Mouse (Mus musculus) limb, embryonic 15.5 days (tissue): ENCODE measurements around the gene Olfr520. TPM values are rescaled to one million over a fixed set of nuclear protein-coding genes. Genes with fewer than 3 reads are reported as not detected.
"Not testable (repeated sequence)": the region's sequence is repeated elsewhere in the genome, so short reads cannot be mapped to it uniquely, and the experiment has no call there.

Experiments used
- ATAC-seq: fragments of 200-750 bp; cut with Nextera tagmentation; 2 replicates; pipeline ENCODE4 v1.8.0; 2017; ENCODE audit warnings: low read depth, moderate TSS enrichment; ENCODE audit not compliant: insufficient number of reproducible peaks, low FRiP score, low TSS enrichment
- H3K27ac ChIP-seq: fragments of 300-500 bp; sonication (generic); 2 replicates; pipeline ENCODE4 v1.5.1; 2015; ENCODE audit warnings: moderate library complexity, mild to moderate bottlenecking, inconsistent platforms
- H3K27me3 ChIP-seq: fragments of 300-500 bp; sonication (generic); 2 replicates; pipeline ENCODE4 v1.6.1; 2015; ENCODE audit warnings: inconsistent platforms
- H3K36me3 ChIP-seq: fragments of 300-500 bp; sonication (generic); 2 replicates; pipeline ENCODE4 v1.6.1; 2015; ENCODE audit warnings: inconsistent platforms
- H3K4me1 ChIP-seq: fragments of 300-500 bp; sonication (generic); 2 replicates; pipeline ENCODE4 v1.6.1; 2015; ENCODE audit warnings: inconsistent platforms
- H3K4me2 ChIP-seq: fragments of 300-500 bp; sonication (generic); 2 replicates; pipeline ENCODE4 v1.6.1; 2015; ENCODE audit warnings: mild to moderate bottlenecking, inconsistent platforms
- H3K4me3 ChIP-seq: fragments of 300-500 bp; sonication (generic); 2 replicates; pipeline ENCODE4 v1.5.1; 2015; ENCODE audit warnings: mild to moderate bottlenecking, inconsistent platforms
- H3K9ac ChIP-seq: fragments of 300-500 bp; sonication (generic); 2 replicates; pipeline ENCODE4 v1.6.1; 2015; ENCODE audit warnings: inconsistent platforms
- H3K9me3 ChIP-seq: fragments of 300-500 bp; sonication (generic); 2 replicates; pipeline ENCODE4 v1.6.1; 2016; ENCODE audit warnings: inconsistent platforms
- WGBS: fragments of 180-500 bp; shearing (Covaris S2); methylation state at CpG from one replicate; pipeline ENCODE4 v1.1.7; 2015; 5-methylcytosine and 5-hydroxymethylcytosine counted together
- polyA plus RNA-seq: library from polyadenylated mRNA; unstranded; fragments of >200 nt; fragmentation: Nextera tagmentation; extraction: Ambion mirVana; gene quantifications from 2 replicates; pipeline ENCODE4 v1.2.1, GENCODE M21; 2015

Olfr520 gene
- polyA plus RNA-seq, 1 experiment from 2014 or later = not detected

DNA sequence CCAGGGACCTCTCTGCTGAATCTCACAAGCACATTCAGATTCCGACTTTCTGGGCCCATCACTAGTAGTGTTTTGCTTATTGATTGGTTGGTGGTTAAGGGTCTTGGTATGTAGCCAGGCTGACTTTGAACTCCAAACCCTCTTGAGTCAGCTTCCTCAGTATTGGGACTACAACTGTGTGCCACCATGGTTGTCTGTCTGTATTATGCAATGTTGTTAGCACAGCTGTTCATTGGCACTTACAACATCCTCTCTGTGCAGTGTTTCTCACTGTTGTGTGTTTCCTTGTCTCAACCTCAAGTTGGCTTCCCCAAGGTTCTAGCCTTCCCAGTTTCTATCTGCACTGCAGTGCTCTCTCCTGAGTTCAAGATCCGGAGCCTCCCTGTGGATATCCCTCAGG, 13.5 kb upstream of the Olfr520 start:
- Histone ChIP-seq H3K9me3 (no peaks in the 10 kb centered on the region), H3K4me2 (no peak overlapping the region), H3K27ac (no peak overlapping the region), H3K4me3 (no peak overlapping the region), H3K9ac (no peak overlapping the region), H3K36me3 (no peaks in the 10 kb centered on the region), H3K4me1 (no peaks in the 10 kb centered on the region), H3K27me3 (no peaks in the 10 kb centered on the region)
- no peak for ATAC-seq
- WGBS = 70% methylated on average over 2 of the region's 2 CpGs

DNA sequence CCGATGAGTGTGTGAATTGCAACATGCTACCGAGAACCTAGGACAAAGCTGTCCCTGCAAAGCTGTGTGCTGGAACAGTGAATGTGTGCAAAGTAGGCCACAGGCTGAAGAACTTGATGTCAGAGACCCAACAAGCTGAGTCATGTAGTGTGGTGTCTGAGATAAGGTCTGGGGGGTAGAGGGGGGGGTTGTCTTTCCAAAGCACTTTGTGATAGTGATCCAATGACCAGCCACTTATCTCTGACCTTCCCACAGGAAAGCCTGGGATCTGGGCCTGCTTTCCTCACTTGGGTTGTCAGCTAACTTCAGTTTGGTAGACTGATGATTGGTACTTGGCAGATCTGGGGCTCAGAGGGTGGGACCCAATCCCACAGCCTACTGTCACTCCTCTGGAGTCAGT, 4.5 kb downstream of the Olfr520 start:
- Histone ChIP-seq H3K9ac (no peak overlapping the region), H3K9me3 (no peaks in the 10 kb centered on the region), H3K27me3 (no peaks in the 10 kb centered on the region), H3K4me2 (no peak overlapping the region), H3K27ac (no peak overlapping the region), H3K4me1 (no peaks in the 10 kb centered on the region), H3K4me3 (no peak overlapping the region), H3K36me3 (no peaks in the 10 kb centered on the region)
- WGBS = 96% methylated on average over 2 of the region's 2 CpGs
- no peak for ATAC-seq

DNA sequence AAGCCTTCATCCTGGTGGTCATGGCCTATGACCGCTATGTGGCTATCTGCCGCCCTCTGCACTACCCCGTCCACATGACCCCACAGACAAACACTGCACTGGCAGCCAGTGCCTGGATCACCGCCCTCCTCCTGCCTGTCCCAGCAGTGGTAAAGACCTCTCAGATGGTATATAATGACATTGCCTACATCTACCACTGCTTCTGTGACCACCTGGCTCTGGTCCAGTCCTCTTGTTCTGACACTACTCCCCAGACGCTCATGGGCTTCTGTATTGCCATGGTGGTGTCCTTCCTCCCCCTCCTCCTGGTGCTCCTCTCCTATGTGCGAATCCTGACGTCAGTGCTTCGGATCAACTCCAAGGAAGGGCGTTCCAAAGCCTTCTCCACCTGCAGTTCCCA, 5.4 kb downstream of the Olfr520 start:
- not testable (repeated sequence) for H3K4me3 ChIP-seq, H3K9ac ChIP-seq, H3K9me3 ChIP-seq, H3K27ac ChIP-seq, H3K27me3 ChIP-seq, H3K36me3 ChIP-seq, H3K4me2 ChIP-seq, H3K4me1 ChIP-seq, ATAC-seq
- WGBS = 95% methylated on average over 9 of the region's 9 CpGs

- Histone ChIP-seq H3K4me3 (no peak overlapping the region), H3K9ac (no peak overlapping the region), H3K36me3 (no peaks in the 10 kb centered on the region), H3K4me2 (no peak overlapping the region), H3K9me3 (no peaks in the 10 kb centered on the region), H3K4me1 (no peaks in the 10 kb centered on the region), H3K27ac (no peak overlapping the region), H3K27me3 (no peaks in the 10 kb centered on the region)
- WGBS = 70% methylated on average over 9 of the region's 9 CpGs
- no peak for ATAC-seq
Measured at GRCm38 (mm10) chr7:99739276-99739675, 9.2 kb downstream of the Olfr520 start.

DNA sequence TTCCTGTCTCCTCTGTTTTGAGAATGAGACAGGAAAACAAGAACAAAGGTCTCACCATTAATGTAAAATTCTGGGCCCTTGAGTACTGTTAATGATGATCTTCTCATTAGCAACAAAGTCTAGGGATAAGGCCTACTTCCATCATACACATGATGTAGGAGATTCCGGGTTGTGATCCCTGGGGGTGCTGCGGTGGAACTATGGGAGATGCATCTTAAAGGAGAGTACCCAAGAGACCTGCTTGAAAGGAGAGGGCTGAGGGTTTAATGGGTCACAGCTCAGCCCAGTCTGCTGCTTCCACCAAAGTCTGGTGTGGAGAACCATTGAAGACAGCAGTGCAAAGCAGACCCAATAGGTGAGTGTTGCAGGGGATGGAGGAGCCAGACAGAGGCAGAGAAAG, 33.1 kb downstream of the Olfr520 start, which contains the start of gene Olfr521:
TSS of gene Olfr521 (plus strand) at position 301 of the 400 bp plus-strand sequence.
- H3K4me3 ChIP-seq = no peak within 1 kb of the TSS
- H3K9me3 ChIP-seq = peaks cover 5% of the 10 kb centered on the region
- H3K4me2 ChIP-seq = no peak within 1 kb of the TSS
- H3K4me1 ChIP-seq = no peaks in the 10 kb centered on the region
- no peaks in the 10 kb centered on the region for H3K36me3 ChIP-seq
- WGBS = 82% methylated on average over 2 of the region's 2 CpGs
- H3K9ac ChIP-seq = no peak within 1 kb of the TSS
- no peak within 1 kb of the TSS for H3K27ac ChIP-seq
- no peaks in the 10 kb centered on the region for H3K27me3 ChIP-seq
- ATAC-seq = no peak

DNA sequence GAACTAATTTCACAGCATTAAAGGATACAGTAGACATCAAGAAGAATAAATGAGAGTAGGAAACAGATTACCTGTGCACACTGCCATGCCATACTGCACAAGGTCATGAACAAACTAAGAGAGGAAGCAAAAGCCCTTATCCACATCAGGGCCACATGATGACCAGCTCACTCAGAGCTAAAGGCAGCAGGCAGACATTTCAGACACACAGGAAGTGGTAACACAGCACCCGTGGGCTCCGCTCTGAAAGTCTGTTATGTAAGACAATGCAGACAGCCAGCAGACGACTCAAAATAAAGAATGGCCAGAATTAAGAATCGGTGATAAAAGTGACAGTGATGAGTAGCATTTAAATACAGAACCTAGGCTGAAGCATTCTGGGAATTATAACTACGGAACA, 51.3 kb downstream of the Olfr520 start:
- H3K4me2 ChIP-seq = no peak overlapping the region
- no peaks in the 10 kb centered on the region for H3K9me3 ChIP-seq
- H3K4me1 ChIP-seq = no peaks in the 10 kb centered on the region
- H3K4me3 ChIP-seq = no peak overlapping the region
- 75% methylated on average over 5 of the region's 5 CpGs for WGBS
- H3K27me3 ChIP-seq = no peaks in the 10 kb centered on the region
- no peak overlapping the region for H3K9ac ChIP-seq
- no peak for ATAC-seq
- H3K36me3 ChIP-seq = no peaks in the 10 kb centered on the region
- no peak overlapping the region for H3K27ac ChIP-seq

- Histone ChIP-seq H3K9me3 (no peaks in the 10 kb centered on the region), H3K9ac (no peak overlapping the region), H3K4me2 (no peak overlapping the region), H3K27me3 (no peaks in the 10 kb centered on the region), H3K36me3 (no peaks in the 10 kb centered on the region), H3K27ac (no peak overlapping the region), H3K4me1 (no peaks in the 10 kb centered on the region), H3K4me3 (no peak overlapping the region)
- WGBS = 69% methylated on average over 2 of the region's 2 CpGs
- no peak for ATAC-seq
Measured at GRCm38 (mm10) chr7:99781916-99782315, 51.8 kb downstream of the Olfr520 start.

GRCm38 (mm10) chr7:99783421-99783820, 53.3 kb downstream of the Olfr520 start:
- no peaks in the 10 kb centered on the region for H3K9me3 ChIP-seq
- ATAC-seq = no peak
- no peaks in the 10 kb centered on the region for H3K36me3 ChIP-seq
- WGBS = 83% methylated on average over 7 of the region's 7 CpGs
- H3K27me3 ChIP-seq = no peaks in the 10 kb centered on the region
- H3K4me3 ChIP-seq = no peak overlapping the region
- H3K9ac ChIP-seq = no peak overlapping the region
- H3K4me2 ChIP-seq = no peak overlapping the region
- no peak overlapping the region for H3K27ac ChIP-seq
- H3K4me1 ChIP-seq = peaks cover 8% of the 10 kb centered on the region; the same call in 1 of the 2 replicates

DNA sequence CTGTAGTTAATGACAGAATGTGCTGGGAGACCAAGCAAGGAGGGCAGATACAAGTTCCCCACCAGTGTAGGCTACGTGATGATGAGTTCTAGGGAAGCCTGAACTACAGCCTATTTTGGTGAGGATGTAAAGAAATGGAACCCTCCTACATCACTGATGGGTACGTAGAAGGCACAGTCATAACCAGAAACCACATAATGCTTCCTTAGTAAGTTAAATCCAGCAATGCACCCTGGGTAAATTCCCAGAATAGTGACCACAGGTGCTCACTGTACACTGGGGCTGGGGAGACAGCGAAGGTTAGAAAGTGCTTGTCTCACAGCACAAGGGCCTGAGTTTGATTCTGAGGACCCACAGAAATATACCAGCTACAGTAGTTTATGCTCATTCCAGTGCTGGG, 55.5 kb downstream of the Olfr520 start:
- no peak overlapping the region for H3K27ac ChIP-seq
- no peak for ATAC-seq
- 84% methylated on average over 3 of the region's 3 CpGs for WGBS
- H3K27me3 ChIP-seq = no peaks in the 10 kb centered on the region
- no peak overlapping the region for H3K4me3 ChIP-seq
- no peak overlapping the region for H3K9ac ChIP-seq
- H3K9me3 ChIP-seq = no peaks in the 10 kb centered on the region
- no peak overlapping the region for H3K4me2 ChIP-seq
- no peaks in the 10 kb centered on the region for H3K36me3 ChIP-seq
- peaks cover 11% of the 10 kb centered on the region; the same call in 1 of the 2 replicates for H3K4me1 ChIP-seq

Other genes starting within 250 kb of the Olfr520 start
- 658 and 763 TPM in 2 replicates for gene Rps3, start 246.5 kb upstream of the Olfr520 start, polyA plus RNA-seq
- 5.8 and 7.4 TPM in 2 replicates for gene Arrb1, start 194.8 kb upstream of the Olfr520 start, polyA plus RNA-seq
- gene Tpbgl, start 103.2 kb upstream of the Olfr520 start, polyA plus RNA-seq = 1.0 and 1.1 TPM in 2 replicates
- gene Slco2b1, start 18.9 kb upstream of the Olfr520 start, polyA plus RNA-seq = 3.9 and 5.0 TPM in 2 replicates
- not detected in 2 replicates for gene Olfr521, start 33.2 kb downstream of the Olfr520 start, polyA plus RNA-seq
- 5.0 and 5.1 TPM in 2 replicates for gene Neu3, start 98.1 kb downstream of the Olfr520 start, polyA plus RNA-seq
- gene Xrra1, start 128.8 kb downstream of the Olfr520 start, polyA plus RNA-seq = 0.19 and 0.57 TPM in 2 replicates
- gene Spcs2, start 133.2 kb downstream of the Olfr520 start, polyA plus RNA-seq = 338 and 353 TPM in 2 replicates